Mouse (Mus musculus) neural tube, embryonic 10.5 days (tissue): ENCODE data around the gene Zscan25.
A peak's percentile ranks its signal among the peaks of the same experiment; 100 is the strongest.
"Not testable (repeated sequence)": the region's sequence is repeated elsewhere in the genome, so short reads cannot be mapped to it uniquely, and the experiment has no call there.

ENCODE experiments used
- DNase-seq: peaks from one replicate; pipeline ENCODE4 v3.0.0-alpha.2; 2017; ENCODE audit warnings: low spot score; ENCODE audit errors: extremely low spot score

Gene Zscan25

DNA sequence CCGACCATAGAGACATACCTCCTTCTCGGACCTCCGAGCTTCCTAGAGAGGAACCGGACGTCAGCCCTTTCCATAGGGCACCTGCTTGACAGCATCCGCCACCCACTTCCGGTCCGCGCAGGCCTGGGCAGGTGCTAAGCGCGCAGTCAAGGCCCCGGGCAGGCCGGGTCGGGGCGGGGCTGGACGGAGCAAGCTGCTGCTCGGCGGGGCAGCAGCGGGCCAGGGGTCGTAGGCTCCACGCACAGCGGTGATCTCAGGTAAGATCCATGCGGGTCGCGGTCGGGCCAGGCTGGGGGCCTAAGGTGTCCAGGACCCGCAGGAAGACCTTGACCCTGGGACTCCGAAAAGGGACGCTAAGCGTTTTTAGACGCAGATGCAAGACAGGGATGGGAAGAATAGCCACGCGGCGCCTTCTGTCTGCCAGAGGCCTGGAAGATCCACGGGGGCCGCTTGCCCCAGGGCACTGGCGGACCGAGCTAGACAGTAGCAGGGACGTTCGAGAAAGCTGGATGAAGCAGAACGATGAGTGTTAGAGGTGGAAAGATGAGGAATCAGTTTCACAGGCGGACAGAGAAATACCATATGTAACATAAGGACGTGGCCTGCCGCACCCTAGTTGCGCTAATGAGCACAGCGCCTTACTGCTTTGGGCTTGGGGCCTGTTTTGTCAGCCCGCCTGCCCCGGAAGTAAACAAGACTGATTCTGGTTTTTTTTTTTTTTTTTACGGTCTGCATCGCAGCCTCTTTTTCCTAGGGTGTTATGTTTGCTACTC lies at the start of gene Zscan25:
TSS of gene Zscan25 (plus strand) at position 130 of the 773 bp plus-strand sequence.
- DNase-seq = peak; percentile 94

DNA sequence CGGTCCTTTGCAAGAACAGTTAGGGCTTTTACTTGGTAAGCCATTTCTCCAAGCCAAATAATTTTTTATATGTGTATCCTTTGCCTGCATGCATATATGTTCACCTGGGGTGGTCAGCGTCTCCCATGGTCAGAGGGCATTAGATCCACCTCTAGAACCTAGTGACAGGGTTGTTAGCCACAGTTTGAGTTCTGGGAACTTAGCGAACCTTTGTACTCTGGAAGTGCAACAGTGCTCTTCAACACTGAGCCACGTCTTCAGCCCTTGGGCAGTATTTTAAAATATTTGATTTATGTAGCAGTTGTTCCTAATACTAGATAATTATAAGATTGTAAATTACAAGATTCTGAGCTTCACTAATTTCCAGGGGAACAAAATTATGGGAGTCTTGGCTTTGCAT lies 49.7 kb upstream of the Zscan25 start:
- DNase-seq = no peak

DNA sequence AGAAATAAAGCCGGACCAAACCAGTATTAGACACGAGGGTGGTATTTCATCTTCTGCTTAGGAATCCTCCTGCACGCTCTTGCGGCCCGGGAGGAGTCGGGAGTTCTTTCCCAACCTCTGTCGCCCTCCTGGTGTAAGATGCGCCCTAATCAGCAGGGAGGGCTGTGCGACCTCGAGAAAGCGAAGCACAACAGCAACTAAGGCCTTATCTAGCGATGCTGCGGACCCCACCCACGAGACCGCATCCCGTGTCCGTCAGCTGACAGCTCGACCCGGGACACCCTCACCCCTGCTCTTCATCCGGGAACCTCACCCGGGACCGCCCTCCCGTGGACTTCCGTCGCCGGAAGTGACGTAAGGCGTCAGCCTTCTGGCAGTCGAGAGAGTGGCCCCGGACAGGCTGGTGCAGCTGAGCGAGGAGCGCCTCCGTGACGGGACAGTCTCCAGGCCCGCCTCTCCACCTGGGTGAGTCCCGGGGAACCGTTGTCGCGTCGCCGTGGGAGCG lies 48.9 kb upstream of the Zscan25 start, which contains the start of gene Zfp655:
TSS of gene Zfp655 (plus strand) at position 349 of the 505 bp plus-strand sequence.
- DNase-seq = peak; percentile 99

DNA sequence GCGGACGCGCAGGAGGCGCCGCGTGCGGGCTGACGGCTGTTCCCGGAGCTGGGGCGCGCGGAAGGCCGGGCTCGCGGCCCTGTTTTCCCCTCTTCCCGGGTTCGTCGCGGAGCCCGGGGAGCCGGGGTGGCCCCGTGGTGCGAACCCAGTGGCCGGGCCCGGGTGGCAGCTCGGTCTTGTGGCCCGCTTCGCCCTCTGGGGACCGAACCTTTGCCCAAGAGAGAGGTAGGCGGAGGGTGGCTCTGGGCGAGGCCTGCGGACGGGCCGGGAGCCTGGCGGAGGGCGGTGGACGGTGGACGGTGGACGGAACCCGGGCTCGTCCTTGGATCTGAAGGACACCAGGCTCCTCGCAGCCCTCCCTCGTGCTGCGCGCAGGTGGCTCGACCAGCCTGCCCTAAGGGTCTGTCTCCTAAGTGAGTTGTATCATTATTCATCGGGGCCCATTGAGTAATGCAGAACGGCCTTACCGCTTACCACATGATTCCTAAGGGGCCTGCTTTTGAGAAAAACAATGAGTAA lies 48.3 kb upstream of the Zscan25 start:
- DNase-seq = no peak

DNA sequence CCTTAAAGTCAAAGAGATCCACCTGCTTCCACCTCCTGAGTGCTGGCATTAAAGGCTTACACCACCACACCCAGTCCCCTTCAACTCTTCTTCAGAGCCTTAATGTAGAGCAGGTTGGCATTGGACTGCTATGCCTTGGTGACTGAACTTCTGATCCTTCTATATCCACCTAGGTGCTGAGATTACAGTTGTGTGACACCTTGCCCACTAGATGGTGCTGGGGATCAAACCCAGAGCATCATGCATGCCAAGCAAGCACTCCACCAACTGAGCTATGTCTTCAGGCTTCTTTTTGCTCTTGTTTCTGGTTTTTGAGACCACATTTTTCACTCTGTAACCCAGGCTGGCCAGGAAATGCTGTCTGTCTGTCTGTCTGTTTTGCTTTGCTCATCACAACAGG lies 45.7 kb upstream of the Zscan25 start:
- DNase-seq = no peak

DNA sequence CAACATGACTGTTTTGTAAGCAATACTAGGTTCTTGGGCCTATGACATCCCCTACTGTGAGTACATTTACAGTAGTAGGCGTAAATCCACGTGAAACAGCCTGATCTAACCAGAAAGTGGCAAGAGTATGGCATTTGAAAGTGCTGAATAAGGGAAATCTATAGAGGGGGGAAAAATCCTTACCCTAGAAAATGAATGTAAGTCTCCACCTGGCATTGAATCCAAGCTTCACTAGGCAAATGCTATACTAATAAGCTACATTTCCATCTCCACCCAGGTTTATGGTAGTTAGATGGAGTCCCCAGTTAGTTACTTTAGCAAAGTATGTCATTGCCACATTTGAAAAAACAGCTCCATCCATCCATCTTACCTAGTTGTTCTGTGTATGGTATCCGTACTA lies 30.8 kb upstream of the Zscan25 start:
- no peak for DNase-seq

DNA sequence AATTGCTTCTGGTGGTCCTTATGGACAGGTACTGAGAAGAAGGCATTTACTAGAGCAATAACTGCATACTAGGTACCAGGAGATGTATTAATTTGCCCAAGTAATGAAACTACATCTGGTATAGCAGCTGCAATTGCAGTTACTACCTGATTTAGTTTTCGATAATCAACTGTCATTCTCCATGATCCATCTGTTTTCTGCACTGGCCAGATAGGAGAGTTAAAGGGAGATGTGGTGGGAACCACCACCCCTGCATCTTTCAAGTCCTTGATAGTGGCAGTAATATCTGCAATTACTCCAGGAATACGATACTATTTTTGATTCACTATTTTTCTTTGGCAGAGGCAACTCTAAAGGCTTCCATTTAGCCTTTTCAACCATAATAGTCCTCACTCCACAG lies 6.7 kb upstream of the Zscan25 start:
- DNase-seq = not testable (repeated sequence)

DNA sequence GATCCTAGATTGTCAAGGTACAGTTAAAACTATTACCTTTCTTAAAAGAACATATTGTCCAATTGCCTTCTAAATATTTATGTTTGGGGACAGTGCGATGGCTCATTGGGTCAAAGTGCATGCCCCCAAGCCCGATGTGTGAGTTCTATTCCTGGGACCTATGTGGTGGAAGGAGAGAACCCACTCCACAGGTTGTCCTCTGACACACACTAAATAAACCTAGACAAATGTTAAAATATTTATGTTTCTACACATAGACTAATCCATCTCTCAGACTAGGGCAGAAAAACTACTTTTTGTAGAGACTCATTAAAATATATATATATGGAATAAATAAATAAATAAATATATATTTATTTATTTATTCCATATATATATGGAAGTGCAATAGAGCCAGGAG lies 352 bp upstream of the Zscan25 start:
- DNase-seq = peak; percentile 18

DNA sequence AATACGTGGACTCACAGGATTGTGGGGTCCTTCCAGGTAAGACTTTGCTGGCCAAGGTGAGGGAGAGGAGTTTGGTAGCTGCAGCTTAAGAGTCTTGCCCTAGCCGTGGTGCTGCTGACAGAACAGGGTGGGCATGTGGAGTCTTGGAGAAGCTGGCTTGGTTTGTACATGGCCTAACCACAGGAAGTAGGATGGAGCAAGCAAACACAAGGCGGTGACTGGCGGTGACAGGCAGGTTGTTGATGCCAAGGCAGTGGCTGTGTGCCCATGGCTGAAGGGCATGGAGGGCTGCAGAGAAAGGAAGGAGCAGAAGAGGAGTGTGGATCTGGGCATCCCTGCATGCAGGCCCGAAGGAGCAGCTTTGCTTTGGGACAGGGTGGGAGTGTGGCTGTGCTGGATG lies 8.1 kb downstream of the Zscan25 start:
- DNase-seq = no peak

DNA sequence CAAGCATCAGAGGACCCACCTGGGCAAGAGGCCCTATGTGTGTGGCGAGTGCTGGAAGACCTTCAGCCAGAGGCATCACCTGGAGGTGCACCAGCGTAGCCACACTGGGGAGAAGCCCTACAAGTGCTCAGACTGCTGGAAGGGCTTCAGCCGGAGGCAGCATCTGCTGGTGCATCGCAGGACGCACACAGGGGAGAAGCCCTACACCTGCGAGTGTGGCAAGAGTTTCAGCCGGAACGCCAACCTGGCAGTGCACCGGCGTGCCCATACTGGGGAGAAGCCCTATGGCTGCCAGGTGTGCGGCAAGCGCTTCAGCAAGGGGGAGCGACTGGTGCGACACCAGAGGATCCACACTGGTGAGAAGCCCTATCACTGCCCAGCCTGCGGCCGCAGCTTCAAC lies 10.4 kb downstream of the Zscan25 start:
- DNase-seq = no peak

DNA sequence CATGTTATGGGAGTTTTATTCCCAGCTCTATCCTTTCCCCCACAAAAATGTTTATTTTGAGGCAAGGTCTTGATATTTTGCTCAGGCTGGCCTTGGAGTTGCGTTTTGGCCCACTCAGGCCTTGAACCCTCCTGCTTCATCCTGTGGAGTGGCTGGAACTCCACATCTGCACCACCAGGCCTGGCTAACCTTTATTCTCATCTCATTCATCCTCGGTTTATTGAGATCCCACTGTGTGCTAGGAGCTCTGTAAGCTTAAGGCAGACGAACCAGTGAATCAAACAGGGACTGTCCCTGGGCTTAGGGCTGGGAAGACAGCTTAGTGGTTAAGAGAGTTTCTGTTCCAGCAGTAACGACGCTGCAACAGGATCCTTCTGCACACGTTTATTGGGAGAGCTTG lies 12.1 kb downstream of the Zscan25 start:
- DNase-seq = no peak

DNA sequence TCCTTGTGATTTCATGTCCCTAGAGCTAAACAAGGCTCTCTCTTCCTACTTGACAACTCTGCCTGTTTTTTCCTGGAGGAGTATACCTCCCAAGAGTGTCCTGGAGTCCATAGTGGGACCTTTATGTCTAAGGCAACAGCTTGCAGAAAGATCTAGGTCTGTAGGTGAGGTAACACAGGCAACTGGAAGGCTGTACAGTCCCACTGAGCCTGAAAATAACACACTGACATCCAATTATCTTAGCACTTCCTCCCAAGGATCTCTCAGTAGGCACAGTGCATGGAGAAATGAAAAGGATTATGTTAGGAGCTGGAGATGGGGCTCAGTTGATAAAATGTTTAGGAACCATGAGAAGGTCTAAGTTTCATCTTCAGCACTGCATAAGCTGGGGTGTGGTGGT lies 20.2 kb downstream of the Zscan25 start:
- DNase-seq = no peak

DNA sequence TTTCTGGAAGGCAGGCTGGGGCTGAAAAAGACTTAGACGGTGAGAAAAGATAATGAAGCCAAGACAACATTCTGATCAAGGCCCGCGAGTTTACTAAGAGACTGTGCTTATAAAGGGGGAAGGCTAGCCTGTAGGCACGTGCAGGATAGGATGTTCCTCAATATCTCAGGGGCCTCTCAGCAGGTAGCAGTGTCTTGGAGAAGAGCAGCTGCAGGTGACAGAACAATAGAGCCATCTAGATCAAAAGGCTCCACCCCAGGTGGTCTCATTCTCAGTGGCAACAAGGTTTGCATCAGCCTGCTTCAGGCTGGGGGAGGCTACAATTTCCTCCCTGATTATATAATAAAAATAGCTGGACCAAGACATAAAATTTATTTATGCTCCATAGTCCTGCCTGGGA lies 21.5 kb downstream of the Zscan25 start:
- not testable (repeated sequence) for DNase-seq

DNA sequence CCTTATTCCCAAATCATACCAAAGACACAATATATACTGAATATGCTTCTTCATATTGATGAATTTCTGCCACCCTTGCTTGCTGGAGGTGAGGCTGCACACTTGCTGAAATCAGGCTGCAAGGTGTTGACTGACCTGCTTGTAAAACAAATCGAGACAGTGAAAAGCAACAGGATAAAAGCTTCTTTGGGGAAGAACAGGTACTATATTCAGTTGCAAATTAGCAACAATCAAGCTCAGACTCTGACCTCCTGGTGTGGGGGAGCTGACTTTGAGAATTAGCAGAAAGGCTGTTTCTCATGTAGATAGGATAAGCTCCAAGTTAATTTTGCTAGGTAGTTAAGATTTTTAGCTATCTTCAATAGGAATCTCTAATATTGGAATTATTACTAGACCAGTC lies 22.1 kb downstream of the Zscan25 start:
- no peak for DNase-seq

DNA sequence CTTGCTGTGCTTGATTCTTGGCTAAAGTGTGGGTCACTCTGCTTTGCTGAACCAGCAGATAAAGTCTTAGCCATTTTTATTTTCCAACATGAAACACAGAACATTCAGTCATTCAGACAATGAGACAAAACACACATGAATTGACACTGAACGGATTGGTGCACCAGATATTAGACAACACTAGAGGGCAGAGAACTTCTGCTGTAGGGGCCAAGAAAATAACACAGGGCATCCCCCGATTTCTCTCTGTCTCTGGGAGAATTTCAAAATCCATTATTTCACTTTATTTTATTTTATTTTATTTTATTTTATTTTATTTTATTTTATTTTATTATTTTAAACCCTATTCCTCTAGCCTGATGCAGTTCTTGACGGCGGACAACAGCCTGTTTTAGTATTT lies 26.7 kb downstream of the Zscan25 start:
- not testable (repeated sequence) for DNase-seq

DNA sequence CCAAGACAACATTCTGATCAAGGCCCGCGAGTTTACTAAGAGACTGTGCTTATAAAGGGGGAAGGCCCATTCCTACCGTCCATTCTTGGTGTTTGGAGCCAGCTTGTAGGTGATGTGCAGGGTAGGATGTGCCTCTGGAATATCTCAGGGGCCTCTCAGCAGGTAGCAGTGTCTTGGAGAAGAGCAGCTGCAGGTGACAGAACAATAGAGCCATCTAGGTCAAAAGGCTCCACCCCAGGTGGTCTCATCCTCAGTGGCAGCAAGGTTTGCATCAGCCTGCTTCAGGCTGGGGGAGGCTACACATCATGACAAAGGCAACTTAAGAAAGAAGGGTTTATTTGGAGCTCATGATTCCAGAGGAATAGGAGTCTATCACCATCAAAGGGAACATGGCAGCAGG lies 27.5 kb downstream of the Zscan25 start:
- not testable (repeated sequence) for DNase-seq

DNA sequence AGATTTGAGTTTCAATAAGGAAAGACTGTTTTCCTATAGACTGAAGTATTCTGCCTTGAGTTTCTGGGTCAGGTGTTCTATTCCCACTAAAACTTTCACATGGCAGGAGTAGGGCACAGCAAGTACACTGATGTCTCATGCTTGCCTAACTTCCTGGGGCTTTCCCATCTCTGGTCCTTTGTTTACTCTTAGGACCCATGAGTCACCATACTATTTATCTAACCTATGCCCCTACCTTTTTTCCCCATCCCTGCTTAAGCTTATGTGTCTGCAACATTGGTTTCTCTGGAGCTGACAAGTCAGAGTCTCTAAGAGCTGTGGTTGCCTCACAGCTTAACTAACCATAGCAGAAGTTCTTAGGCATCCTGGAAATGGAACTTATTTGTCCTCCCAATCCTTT lies 33.5 kb downstream of the Zscan25 start:
- DNase-seq = no peak

DNA sequence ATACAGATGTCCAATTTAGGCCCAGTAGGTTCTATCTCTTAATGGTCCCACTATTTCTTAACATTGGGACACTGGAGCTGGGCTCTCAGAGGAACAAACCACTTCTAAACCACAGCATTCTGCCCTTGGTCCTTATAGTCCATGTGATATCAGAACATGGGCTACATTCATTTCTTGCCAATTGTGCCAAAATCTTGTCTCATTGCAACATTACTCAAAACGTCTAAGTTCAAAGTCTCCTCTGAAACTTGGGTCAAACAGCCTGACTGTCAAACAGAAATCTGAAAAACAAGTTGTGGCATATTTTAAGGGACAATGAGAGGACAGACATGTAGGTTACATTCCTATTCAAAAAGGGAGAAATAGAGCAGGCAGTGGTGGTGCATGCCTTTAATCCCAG lies 36.8 kb downstream of the Zscan25 start:
- no peak for DNase-seq

DNA sequence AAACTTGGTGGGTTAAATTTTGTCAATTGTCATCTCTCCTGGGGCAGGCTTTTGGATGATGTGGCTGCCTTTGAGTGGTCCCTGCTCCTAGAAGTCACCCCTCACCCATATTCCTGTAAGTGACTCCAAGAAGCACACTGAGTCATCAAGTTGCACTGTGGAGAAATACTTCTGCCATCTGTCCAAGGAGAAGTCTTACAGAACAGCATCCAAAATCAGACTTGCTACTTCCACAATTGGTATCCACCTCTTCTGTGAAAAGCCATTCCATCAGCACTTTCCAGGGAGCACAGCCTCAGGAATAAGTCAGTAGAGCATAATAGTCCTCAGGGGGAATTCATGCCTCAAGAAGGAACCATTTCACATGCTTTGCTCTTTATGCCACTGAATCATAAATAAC lies 58.5 kb downstream of the Zscan25 start:
- DNase-seq = not testable (repeated sequence)
